Mouse (Mus musculus) CD4-positive naive resting alpha-beta T cell, adult 57 days (primary cell): ENCODE data around the gene Capn9. TPM values are rescaled to one million over a fixed set of nuclear protein-coding genes. Genes with fewer than 3 reads are reported as not detected.

Experiments
- total RNA-seq: library from RNA; stranded (reverse); gene quantifications from one replicate; pipeline ENCODE4 v1.2.4, GENCODE M21; 2023

The Capn9 gene
- not detected for total RNA-seq

DNA sequence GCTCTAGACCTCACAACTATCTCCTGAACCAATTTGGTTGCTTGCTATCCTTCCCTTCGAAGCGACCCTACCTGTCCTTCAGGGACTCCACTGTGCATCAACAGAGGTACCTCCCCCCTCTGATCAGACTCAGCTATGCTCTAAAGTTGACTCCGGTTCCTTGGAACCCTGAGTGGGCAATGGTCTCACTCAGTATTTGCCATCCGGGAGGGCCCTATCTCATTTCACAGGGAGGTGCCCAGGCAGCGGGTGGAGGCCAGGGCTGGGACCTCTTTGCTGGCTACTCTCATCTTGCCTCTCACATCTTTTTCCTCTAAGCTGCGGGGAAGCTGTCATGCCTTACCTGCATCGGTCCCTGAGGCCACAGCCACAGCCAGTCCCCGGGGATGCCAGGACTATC, at the start of gene Capn9:
Capn9 (plus strand) TSS at position 301 of the 400 bp plus-strand sequence.

DNA sequence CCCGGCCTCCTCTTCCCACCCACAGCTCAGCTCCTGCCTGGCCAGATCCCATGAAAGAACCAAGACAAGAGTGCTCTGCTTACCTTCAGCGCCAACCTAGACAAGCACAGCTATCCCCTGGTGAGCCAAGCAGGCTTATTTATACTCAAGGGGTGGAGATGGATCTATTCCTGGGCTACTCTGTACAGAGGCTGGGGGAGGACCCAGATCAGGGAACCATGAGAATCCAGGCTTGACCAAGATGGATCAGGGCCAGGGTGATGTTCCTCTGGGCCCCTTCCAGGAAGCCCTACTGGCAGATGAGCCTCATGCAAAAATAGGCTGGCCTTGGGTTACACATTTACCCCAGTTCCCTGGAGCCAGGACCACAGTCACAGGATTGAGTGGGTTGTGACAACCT, 6.3 kb upstream of the Capn9 start, which contains the start of gene Agt:
Agt (minus strand) TSS at position 114 of the 400 bp plus-strand sequence.

DNA sequence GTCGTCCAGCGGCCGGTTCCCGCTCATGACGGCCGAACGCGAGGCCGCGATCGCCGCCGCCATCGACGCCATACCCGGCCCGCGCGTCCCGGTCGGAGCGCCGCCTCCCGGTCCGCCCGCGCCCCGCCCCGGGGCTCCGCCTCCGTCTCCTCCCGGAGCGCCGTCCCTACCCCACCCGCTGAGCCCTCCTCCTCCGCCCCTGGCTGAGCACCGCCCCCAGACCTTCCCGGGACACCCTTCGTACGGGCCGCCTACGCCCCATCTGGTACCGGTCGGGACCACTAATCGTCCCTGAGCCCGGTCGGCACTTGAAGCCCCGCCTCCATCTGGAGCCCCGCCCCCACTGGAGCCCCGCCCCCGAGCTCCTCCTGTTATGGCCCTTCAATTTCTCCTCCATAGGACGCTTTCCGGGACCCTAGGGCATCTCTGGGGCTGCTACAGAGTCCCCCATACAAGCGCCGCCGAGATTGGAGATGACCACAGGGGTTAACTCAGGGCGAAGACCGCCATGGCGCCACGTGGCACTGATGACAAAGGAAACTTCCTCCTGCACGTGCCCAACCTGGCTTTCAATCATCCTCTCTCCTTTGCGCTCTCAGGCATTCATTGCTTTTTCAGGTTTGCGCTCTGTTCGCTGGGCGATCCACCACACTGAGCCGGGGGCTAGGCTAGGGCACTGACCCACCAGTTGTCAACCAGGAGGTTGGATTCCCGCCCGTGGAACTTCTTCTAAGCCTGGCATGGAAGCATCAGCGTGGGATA, 87.4 kb downstream of the Capn9 start, which contains the start of gene 2310022B05Rik:
2310022B05Rik (minus strand) TSS at position 258 of the 762 bp plus-strand sequence.

Other genes starting within 250 kb of the Capn9 start
- gene Pgbd5, start 136.5 kb upstream of the Capn9 start, total RNA-seq = not detected
- 44.8 TPM for gene Cog2, start 55.3 kb upstream of the Capn9 start, total RNA-seq
- not detected for gene Agt, start 6.4 kb upstream of the Capn9 start, total RNA-seq
- gene 2310022B05Rik, start 87.3 kb downstream of the Capn9 start, total RNA-seq = 8.4 TPM
- gene Ttc13, start 145.9 kb downstream of the Capn9 start, total RNA-seq = 237 TPM
- gene Arv1, start 146.0 kb downstream of the Capn9 start, total RNA-seq = 36.2 TPM
- 0.59 TPM for gene Fam89a, start 175.7 kb downstream of the Capn9 start, total RNA-seq
- not detected for gene Trim67, start 217.0 kb downstream of the Capn9 start, total RNA-seq